Mouse (Mus musculus) forebrain, embryonic 12.5 days (tissue): ENCODE measurements around the gene 1700021F05Rik. TPM values are rescaled to one million over a fixed set of nuclear protein-coding genes. Genes with fewer than 3 reads are reported as not detected.

Source experiments
- ATAC-seq: fragments of 200-750 bp; cut with Nextera tagmentation; 2 replicates; pipeline ENCODE4 v1.8.0; 2017; ENCODE audit warnings: moderate TSS enrichment; ENCODE audit not compliant: low FRiP score
- H3K27ac ChIP-seq: fragments of 300-500 bp; sonication (generic); 2 replicates; pipeline ENCODE4 v1.5.1; 2016; ENCODE audit warnings: mild to moderate bottlenecking
- H3K27me3 ChIP-seq: fragments of 300-500 bp; sonication (generic); 2 replicates; pipeline ENCODE4 v1.6.1; 2016; ENCODE audit warnings: mild to moderate bottlenecking
- H3K36me3 ChIP-seq: fragments of 300-500 bp; sonication (generic); replicated peaks from 2 replicates; pipeline ENCODE4 v1.6.1; 2016; ENCODE audit warnings: mild to moderate bottlenecking
- H3K4me1 ChIP-seq: fragments of 300-500 bp; sonication (generic); 2 replicates; pipeline ENCODE4 v1.6.1; 2016
- H3K4me2 ChIP-seq: fragments of 300-500 bp; sonication (generic); 2 replicates; pipeline ENCODE4 v1.6.1; 2016; ENCODE audit warnings: mild to moderate bottlenecking, moderate library complexity
- H3K4me3 ChIP-seq: fragments of 300-500 bp; sonication (generic); replicated peaks from 2 replicates; pipeline ENCODE4 v1.5.1; 2016; ENCODE audit warnings: mild to moderate bottlenecking
- H3K9ac ChIP-seq: fragments of 300-500 bp; sonication (generic); 2 replicates; pipeline ENCODE4 v1.6.1; 2016; ENCODE audit warnings: mild to moderate bottlenecking
- H3K9me3 ChIP-seq: fragments of 300-500 bp; sonication (generic); 2 replicates; pipeline ENCODE4 v1.6.1; 2016
- WGBS: fragments of 180-500 bp; shearing (Covaris S2); methylation state at CpG from one replicate; pipeline ENCODE4 v1.1.7; 2016; 5-methylcytosine and 5-hydroxymethylcytosine counted together
- polyA plus RNA-seq: library from polyadenylated mRNA; unstranded; fragments of >200 nt; fragmentation: Nextera tagmentation; extraction: Ambion mirVana; gene quantifications from 2 replicates; pipeline ENCODE4 v1.2.1, GENCODE M21; 2016

Gene 1700021F05Rik
- polyA plus RNA-seq, 1 experiment from 2014 or later, result 60.8 TPM

DNA sequence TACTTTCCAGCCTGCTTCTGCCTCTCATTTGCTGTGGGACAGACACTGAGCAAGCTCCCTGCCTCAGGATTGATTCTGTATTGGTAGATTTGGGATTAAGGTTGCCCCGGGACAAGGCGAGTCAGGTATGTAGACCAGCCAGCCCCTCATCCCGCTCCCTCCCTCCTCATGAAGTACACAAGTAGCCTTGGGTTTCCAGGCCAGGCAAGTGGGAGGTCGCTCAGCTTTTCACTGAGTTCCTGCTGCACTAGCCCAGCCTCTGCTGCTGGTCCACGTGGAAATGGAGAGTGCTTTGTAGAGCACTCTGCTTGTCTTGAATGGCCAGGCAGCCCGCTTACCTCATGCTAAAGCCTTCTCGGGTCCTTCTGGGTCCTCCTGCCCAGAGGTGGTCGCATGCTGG lies 50.8 kb downstream of the 1700021F05Rik start:
- ATAC-seq, result no peak
- Histone ChIP-seq H3K4me3 (no peak overlapping the region), H3K27ac (no peak overlapping the region), H3K36me3 (peaks cover 12% of the 10 kb centered on the region), H3K9ac (no peak overlapping the region), H3K4me1 (peaks cover 6% of the 10 kb centered on the region; the same call in 1 of the 2 replicates), H3K27me3 (no peaks in the 10 kb centered on the region), H3K4me2 (no peak overlapping the region), H3K9me3 (no peaks in the 10 kb centered on the region)
- 77% methylated on average over 8 of the region's 8 CpGs for WGBS

DNA sequence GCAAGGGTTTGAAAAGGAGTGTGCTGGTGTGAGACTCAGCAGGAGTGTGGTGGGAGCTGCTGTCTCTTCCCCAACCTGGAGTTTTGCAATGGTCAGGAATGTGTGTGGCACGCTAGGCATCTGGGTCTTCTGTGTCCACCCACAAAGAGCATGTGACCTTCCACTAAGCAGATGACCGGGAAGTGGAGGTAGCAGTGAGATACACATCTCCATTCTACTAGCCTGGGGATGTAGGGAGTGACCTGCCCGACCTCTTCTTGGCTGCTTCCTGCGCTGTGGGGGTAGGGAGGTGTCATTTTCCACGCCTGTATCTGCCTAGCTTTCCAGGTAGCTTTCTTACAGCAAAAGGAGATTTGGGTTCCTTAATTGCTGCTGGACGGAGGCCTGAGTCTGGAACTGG lies 51.2 kb downstream of the 1700021F05Rik start:
- Histone ChIP-seq H3K4me1 (peaks cover 6% of the 10 kb centered on the region; the same call in 1 of the 2 replicates), H3K9ac (no peak overlapping the region), H3K27me3 (no peaks in the 10 kb centered on the region), H3K4me2 (no peak overlapping the region), H3K9me3 (no peaks in the 10 kb centered on the region), H3K36me3 (peaks cover 7% of the 10 kb centered on the region), H3K27ac (no peak overlapping the region), H3K4me3 (no peak overlapping the region)
- 70% methylated on average over 6 of the region's 6 CpGs for WGBS
- ATAC-seq, result no peak

DNA sequence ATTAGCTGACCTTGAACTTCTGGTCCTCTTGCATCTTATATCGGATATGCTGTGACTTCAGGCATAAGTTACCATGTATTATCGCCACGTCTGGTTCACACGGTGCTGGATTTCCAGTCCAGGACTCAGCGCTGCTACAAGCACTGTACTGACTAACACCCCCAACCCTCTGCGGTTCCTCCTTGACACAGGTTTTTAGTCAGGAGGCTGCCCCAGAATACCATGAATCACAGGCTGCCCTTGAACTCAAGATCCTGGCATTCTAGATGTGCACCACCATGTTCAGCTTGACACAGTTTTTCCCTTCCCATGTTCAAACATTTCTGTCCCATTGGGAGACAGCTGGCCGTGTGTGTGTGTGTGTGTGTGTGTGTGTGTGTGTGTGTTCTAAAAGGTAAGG lies 51.7 kb downstream of the 1700021F05Rik start:
- Histone ChIP-seq H3K4me2 (no peak overlapping the region), H3K27me3 (no peaks in the 10 kb centered on the region), H3K9ac (no peak overlapping the region), H3K4me1 (peaks cover 6% of the 10 kb centered on the region; the same call in 1 of the 2 replicates), H3K9me3 (no peaks in the 10 kb centered on the region), H3K36me3 (peaks cover 3% of the 10 kb centered on the region), H3K4me3 (no peak overlapping the region), H3K27ac (no peak overlapping the region)
- 89% methylated on average over 7 of the region's 7 CpGs for WGBS
- no peak for ATAC-seq

DNA sequence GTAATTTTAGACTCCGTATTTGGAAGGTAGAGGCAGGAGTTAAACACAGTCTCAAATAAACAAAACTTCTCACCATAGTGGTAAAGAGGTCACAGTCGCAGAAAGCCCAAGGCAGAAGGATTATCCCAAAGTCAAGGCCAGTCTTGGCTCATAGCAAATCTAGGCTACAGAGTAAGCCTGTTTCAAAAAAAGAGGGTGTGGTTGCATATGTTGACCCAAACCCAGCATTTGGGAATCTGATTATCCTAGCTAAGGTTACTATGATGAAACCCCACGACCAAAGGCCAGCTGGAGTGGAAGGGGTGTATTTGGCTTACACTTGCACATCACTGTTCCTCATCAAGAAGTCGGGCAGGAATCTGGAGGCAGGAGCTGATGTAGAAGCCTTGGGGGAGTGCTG lies 52.5 kb downstream of the 1700021F05Rik start:
- Histone ChIP-seq H3K4me2 (no peak overlapping the region), H3K4me1 (peaks cover 12% of the 10 kb centered on the region), H3K4me3 (no peak overlapping the region), H3K27me3 (no peaks in the 10 kb centered on the region), H3K9ac (no peak overlapping the region), H3K36me3 (no peaks in the 10 kb centered on the region; the same call in 1 of the 2 replicates), H3K9me3 (no peaks in the 10 kb centered on the region), H3K27ac (no peak overlapping the region)
- 84% methylated on average over 4 of the region's 4 CpGs for WGBS
- no peak for ATAC-seq

DNA sequence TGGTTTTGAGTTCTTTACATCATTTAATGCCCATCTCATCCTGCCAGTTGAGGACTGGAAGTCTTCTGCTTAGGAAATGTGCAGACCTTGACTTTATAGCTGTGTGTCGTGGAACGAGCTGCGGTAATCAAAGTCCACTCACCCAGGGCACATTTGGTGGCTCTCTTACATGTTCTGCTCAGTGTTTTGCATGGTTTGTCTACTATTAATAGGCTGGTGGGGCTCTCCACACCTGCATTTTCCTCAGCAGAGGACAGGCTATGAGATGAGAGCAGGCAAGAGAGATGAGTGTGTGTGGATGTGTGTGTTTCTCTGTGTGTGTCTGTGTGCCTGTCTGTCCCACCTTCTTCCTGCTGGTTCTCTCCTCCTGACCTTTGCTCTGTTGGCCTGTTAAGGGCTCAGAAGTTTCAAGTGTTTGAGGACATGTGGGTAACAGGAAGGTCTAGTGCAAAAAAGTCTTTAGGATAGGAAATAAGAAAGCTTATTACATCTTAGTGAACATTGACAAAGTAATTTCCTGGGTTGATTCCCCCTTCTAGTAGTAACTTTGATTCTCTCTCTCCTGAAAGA lies 53.3 kb downstream of the 1700021F05Rik start:
- H3K4me2 ChIP-seq, result no peak overlapping the region
- no peaks in the 10 kb centered on the region; the same call in 1 of the 2 replicates for H3K36me3 ChIP-seq
- no peaks in the 10 kb centered on the region for H3K27me3 ChIP-seq
- WGBS, result 95% methylated on average over 3 of the region's 3 CpGs
- H3K9me3 ChIP-seq, result no peaks in the 10 kb centered on the region
- peaks cover 19% of the 10 kb centered on the region for H3K4me1 ChIP-seq
- no peak for ATAC-seq
- H3K27ac ChIP-seq, result no peak overlapping the region
- H3K4me3 ChIP-seq, result no peak overlapping the region
- no peak overlapping the region for H3K9ac ChIP-seq

DNA sequence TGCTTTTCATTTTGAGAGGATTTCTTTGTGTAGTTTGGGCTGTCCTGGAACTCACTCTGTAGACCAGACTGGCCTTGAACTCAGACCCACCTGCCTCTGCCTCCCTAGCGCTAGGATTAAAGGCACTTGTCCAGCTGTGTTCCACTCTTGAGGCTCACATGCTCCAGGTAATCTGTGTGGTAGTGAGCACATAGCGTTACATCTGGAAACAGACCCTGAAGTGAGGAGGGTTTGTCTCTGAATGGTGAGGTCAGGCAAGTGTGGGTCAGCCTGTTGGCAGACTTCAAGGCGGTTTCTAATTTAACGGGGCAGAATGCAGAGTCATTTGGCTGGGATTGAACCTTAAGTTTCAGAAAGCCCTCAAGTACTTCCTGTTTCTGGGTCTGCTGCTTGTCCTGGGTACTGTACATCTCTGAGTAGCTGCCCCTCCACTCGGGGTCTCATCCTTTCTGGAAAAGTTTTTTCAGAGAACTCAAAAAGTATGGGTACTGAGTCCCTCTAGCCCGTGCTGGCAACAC lies 55.0 kb downstream of the 1700021F05Rik start:
- no peaks in the 10 kb centered on the region for H3K27me3 ChIP-seq
- no peaks in the 10 kb centered on the region for H3K9me3 ChIP-seq
- H3K27ac ChIP-seq, result no peak overlapping the region
- no peaks in the 10 kb centered on the region; the same call in 1 of the 2 replicates for H3K36me3 ChIP-seq
- H3K4me3 ChIP-seq, result no peak overlapping the region
- H3K4me2 ChIP-seq, result no peak overlapping the region
- peaks cover 36% of the 10 kb centered on the region for H3K4me1 ChIP-seq
- WGBS, result 90% methylated on average over 6 of the region's 6 CpGs
- no peak for ATAC-seq
- no peak overlapping the region for H3K9ac ChIP-seq

DNA sequence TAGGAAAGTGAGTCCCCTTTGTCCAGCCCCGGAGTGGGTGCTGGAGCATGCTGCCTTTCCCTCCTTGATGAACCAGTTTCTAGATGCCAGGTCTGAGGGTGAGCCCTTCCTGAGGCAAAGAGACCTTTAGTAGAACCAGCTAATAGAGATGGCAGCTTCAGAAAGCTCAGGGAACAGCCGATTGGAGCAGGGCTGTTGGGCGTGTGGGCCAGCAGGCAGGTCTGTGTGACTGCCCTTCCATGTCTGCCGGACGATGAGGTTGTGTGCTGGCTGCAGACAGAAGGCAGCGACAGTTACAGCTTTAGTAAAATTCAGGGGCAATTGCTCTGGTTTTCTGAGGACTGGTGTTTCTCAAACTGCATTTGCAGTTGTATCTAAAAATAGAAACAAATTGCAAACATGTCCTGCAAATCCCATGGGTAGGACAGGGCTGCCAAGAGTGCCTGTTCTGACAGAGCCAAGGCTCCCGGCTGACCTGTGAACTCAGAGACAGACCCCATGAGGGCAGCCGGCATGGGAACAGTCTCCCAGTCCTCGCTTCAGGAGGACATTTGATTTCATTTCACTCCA lies 57.3 kb downstream of the 1700021F05Rik start:
- H3K9me3 ChIP-seq, result no peaks in the 10 kb centered on the region
- H3K9ac ChIP-seq, result no peak overlapping the region
- no peaks in the 10 kb centered on the region; the same call in 1 of the 2 replicates for H3K36me3 ChIP-seq
- no peak overlapping the region for H3K4me3 ChIP-seq
- WGBS, result 61% methylated on average over 9 of the region's 9 CpGs
- no peak for ATAC-seq
- no peak overlapping the region for H3K27ac ChIP-seq
- H3K27me3 ChIP-seq, result no peaks in the 10 kb centered on the region
- peaks cover 38% of the 10 kb centered on the region for H3K4me1 ChIP-seq
- no peak overlapping the region for H3K4me2 ChIP-seq

DNA sequence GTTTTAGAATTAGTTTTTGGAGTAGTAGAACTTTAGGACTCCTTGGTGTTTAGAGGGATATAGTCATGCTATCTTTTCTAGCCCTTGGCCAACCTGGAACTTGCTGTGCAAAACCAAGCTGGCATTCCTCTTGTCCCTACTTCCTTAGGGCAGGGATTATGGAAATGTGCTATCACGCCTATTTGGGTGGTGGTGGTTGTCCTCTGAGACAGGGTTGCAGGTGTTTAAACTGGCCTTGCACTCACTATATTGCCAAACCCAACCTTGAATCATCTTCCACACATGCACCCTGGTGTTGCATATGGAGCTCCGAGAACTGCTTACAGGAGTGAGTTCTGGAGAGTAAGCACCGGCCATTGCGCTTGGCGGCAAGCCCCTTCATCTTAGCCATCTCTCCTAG lies 58.8 kb downstream of the 1700021F05Rik start:
- H3K4me2 ChIP-seq, result no peak overlapping the region
- no peak for ATAC-seq
- H3K9ac ChIP-seq, result no peak overlapping the region
- H3K4me1 ChIP-seq, result peaks cover 46% of the 10 kb centered on the region
- WGBS, result 82% methylated on average over 5 of the region's 5 CpGs
- H3K27me3 ChIP-seq, result no peaks in the 10 kb centered on the region
- H3K9me3 ChIP-seq, result no peaks in the 10 kb centered on the region
- no peaks in the 10 kb centered on the region; the same call in 1 of the 2 replicates for H3K36me3 ChIP-seq
- no peak overlapping the region for H3K27ac ChIP-seq
- H3K4me3 ChIP-seq, result no peak overlapping the region

DNA sequence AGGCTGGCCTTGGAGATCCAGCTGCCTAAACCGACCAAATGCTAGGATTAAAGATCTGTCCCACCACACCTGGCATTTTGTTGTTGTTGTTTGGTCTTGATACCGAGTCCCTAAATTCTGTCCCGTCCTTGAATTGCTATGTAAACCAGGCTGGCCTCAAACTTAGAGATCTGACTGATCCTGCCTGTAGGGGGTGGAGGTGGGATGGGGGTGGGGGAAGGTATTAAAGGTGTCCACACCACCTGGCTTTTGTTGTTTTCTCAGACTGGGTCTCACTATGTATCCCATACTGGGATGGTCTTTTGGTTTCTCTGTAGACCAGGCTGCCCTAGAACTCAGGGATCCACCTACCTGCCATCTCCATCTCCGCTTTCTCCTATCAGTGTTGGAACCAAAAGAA lies 59.6 kb downstream of the 1700021F05Rik start:
- H3K9ac ChIP-seq, result no peak overlapping the region
- no peak overlapping the region for H3K4me3 ChIP-seq
- peak overlapping the region; percentile 93; the same call in 1 of the 2 replicates for H3K4me2 ChIP-seq
- H3K9me3 ChIP-seq, result no peaks in the 10 kb centered on the region
- no peaks in the 10 kb centered on the region for H3K36me3 ChIP-seq
- ATAC-seq, result no peak
- H3K4me1 ChIP-seq, result peaks cover 52% of the 10 kb centered on the region
- no peak overlapping the region for H3K27ac ChIP-seq
- no peaks in the 10 kb centered on the region for H3K27me3 ChIP-seq
- WGBS, result 35% methylated on average over 4 of the region's 4 CpGs

DNA sequence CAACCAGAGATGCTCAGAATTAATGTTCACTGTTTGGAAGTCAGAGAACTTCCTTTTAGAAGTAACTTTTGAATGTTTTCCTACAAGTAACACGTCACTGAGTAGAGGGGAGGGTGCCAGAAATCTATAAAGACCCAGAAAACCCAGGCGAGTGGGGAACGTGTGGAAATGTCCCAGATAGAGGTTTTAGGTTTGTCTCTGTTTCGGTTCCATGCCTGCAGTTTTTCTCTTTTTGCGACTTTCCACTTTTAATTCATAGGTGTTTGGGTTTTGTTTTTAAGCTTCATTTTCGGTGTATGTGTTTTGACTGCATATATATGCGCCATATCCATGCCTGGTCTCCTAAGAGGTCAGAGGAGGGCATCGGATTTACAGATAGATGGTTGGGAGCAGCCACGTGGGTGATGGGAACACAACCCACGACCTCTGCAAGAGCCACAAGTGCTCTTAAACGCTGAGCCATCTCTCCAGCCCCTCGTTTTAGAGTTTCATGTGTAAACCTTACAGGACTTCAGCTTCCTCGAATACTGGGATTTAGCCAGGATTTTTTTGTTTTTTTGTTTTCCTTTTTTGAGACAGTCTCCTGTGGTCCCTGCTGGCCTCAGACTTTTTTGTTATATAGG lies 60.5 kb downstream of the 1700021F05Rik start:
- peaks cover 52% of the 10 kb centered on the region for H3K4me1 ChIP-seq
- 5% methylated on average over 13 of the region's 13 CpGs for WGBS
- H3K36me3 ChIP-seq, result no peaks in the 10 kb centered on the region
- peak overlapping the region; percentile 85 for H3K4me3 ChIP-seq
- H3K9me3 ChIP-seq, result no peaks in the 10 kb centered on the region
- no peak for ATAC-seq
- H3K4me2 ChIP-seq, result peak overlapping the region; percentile 93
- no peaks in the 10 kb centered on the region for H3K27me3 ChIP-seq
- peak overlapping the region; percentile 98 for H3K27ac ChIP-seq
- peak overlapping the region; percentile 97 for H3K9ac ChIP-seq

DNA sequence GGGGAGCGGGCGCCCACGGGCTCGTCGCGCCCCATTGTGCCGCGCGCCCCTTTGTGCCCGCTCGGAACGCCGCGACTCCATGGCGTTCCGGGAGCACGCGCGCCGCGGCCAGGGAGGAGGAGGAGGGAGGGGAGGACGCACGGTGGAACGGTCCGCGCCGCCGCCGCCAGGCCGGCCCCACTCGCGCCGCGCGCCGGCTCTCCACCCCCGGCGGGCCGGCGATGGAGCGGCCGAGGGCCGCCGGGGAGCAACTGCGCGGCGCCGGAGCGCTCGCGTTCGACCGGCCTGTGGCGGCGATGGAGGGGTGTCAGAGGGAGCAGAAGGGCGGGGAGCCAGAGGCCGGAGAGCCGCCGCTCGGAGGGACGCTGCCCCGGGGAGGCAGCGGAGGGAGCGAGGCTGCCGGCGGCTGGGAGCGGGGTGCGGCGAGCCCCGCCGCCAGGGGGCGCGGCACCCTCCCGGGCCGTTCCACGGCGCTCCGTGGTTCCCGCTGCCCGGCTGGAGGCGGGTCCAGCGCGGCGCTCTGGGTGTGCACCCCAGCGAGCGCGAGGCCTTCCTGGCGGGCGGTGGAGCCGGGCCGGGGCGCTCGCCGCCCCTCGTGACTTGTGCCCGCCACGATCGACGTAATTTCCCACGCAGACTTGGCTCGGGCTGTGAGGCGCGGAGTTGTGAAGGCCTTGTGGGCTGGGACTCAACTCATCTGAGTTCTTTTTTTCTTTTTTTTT lies 61.2 kb downstream of the 1700021F05Rik start:
- Histone ChIP-seq H3K4me1 (peaks cover 52% of the 10 kb centered on the region), H3K4me2 (peak overlapping the region; percentile 93), H3K4me3 (peak overlapping the region; percentile 85), H3K9ac (peak overlapping the region; percentile 97), H3K27ac (peak overlapping the region; percentile 98), H3K27me3 (no peaks in the 10 kb centered on the region), H3K9me3 (no peaks in the 10 kb centered on the region), H3K36me3 (no peaks in the 10 kb centered on the region)
- ATAC-seq, result peak; percentile 85
- under 1% methylated on average over 85 of the region's 103 CpGs for WGBS

DNA sequence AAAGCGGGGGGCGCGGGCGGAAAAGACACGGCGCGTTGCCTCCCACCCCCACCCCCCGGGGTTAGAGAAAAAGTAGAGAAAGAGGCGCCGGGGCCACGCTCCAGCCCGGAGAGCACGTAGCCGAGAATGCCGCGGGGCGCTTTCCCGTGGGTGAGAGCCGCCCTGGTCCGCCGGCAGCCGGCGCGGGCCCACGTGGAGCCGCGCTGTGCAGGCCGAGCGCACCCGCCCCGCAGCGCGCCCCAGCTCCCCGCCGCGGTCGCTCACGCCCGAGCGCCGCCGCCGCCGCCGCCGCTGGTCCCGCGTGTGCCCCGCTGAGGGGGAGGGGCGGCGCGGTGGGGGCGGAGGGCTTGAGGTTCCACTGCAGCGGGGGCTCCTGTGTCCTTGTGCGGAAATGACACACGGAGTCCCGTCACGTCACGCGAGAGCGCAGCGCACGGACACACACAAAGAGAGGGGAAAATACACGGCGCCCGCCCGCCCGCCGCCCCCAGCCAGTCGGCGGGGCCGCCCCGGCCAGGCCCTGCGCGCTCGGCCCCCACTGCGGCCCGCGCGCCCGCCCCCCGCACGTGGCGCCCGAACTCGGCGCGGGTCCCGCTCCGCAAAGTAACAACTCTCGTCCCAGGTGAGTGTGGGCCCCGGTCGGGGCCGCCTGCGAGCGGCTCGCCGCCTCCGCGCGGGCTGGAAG lies 61.9 kb downstream of the 1700021F05Rik start, which contains the start of gene Bend3:
Bend3 (plus strand) TSS at position 81 of the 685 bp plus-strand sequence.
- Histone ChIP-seq H3K9me3 (no peaks in the 10 kb centered on the region), H3K4me1 (peaks cover 52% of the 10 kb centered on the region), H3K4me3 (peak within 1 kb of the TSS; percentile 85), H3K27me3 (no peaks in the 10 kb centered on the region), H3K9ac (peak within 1 kb of the TSS; percentile 97), H3K4me2 (peak within 1 kb of the TSS; percentile 93), H3K36me3 (no peaks in the 10 kb centered on the region), H3K27ac (peak within 1 kb of the TSS; percentile 98)
- WGBS, result under 1% methylated on average over 60 of the region's 101 CpGs
- peak; percentile 71 for ATAC-seq
